Mouse (Mus musculus) heart, adult 11 months (tissue): Measurements from ENCODE around the gene Naip1.
A peak's percentile ranks its signal among the peaks of the same experiment; 100 is the strongest.
"Not testable (repeated sequence)": the region's sequence is repeated elsewhere in the genome, so short reads cannot be mapped to it uniquely, and the experiment has no call there.

Experiments
- DNase-seq: peaks from one replicate; pipeline ENCODE4 v3.0.0; 2022

The Naip1 gene

GRCm38 (mm10) chr13:100452415-100453127, at the start of gene Naip1:
TSS of gene Naip1 (minus strand) at chr13:100452869.
- DNase-seq: not testable (repeated sequence)

GRCm38 (mm10) chr13:100499625-100500024, 47.0 kb upstream of the Naip1 start:
- not testable (repeated sequence) for DNase-seq

GRCm38 (mm10) chr13:100495337-100495736, 42.7 kb upstream of the Naip1 start:
- DNase-seq: no peak

GRCm38 (mm10) chr13:100494370-100494769, 41.7 kb upstream of the Naip1 start:
- not testable (repeated sequence) for DNase-seq

GRCm38 (mm10) chr13:100493313-100493712, 40.6 kb upstream of the Naip1 start:
- DNase-seq: no peak

GRCm38 (mm10) chr13:100492061-100492787, 39.6 kb upstream of the Naip1 start, which contains the start of gene Gtf2h2:
TSS of gene Gtf2h2 (minus strand) at chr13:100492579.
- peak; percentile 96 for DNase-seq

- DNase-seq: no peak
Observed at GRCm38 (mm10) chr13:100491623-100492022, 39.0 kb upstream of the Naip1 start.

GRCm38 (mm10) chr13:100490424-100490823, 37.8 kb upstream of the Naip1 start:
- DNase-seq: no peak

- no peak for DNase-seq
Observed at GRCm38 (mm10) chr13:100483610-100484009, 30.9 kb upstream of the Naip1 start.

- DNase-seq: no peak
Observed at GRCm38 (mm10) chr13:100463527-100464222, 11.0 kb upstream of the Naip1 start.

- DNase-seq: no peak
Observed at GRCm38 (mm10) chr13:100461336-100461735, 8.7 kb upstream of the Naip1 start.

GRCm38 (mm10) chr13:100449495-100449894, 3.2 kb downstream of the Naip1 start:
- no peak for DNase-seq

- peak; percentile 31 for DNase-seq
Observed at GRCm38 (mm10) chr13:100440116-100440515, 12.6 kb downstream of the Naip1 start.

- DNase-seq: no peak
Observed at GRCm38 (mm10) chr13:100438701-100439100, 14.0 kb downstream of the Naip1 start.

GRCm38 (mm10) chr13:100437322-100437825, 15.3 kb downstream of the Naip1 start:
- DNase-seq: no peak

GRCm38 (mm10) chr13:100436556-100437163, 16.0 kb downstream of the Naip1 start:
- DNase-seq: not testable (repeated sequence)

- DNase-seq: not testable (repeated sequence)
Observed at GRCm38 (mm10) chr13:100419958-100420357, 32.7 kb downstream of the Naip1 start.

GRCm38 (mm10) chr13:100414428-100414827, 38.2 kb downstream of the Naip1 start:
- DNase-seq: no peak

- no peak for DNase-seq
Observed at GRCm38 (mm10) chr13:100409825-100410224, 42.8 kb downstream of the Naip1 start.

GRCm38 (mm10) chr13:100409181-100409580, 43.5 kb downstream of the Naip1 start:
- no peak for DNase-seq

- DNase-seq: no peak
Observed at GRCm38 (mm10) chr13:100408242-100408641, 44.4 kb downstream of the Naip1 start.

GRCm38 (mm10) chr13:100402930-100403637, 49.6 kb downstream of the Naip1 start:
- not testable (repeated sequence) for DNase-seq
